Mouse (Mus musculus) heart, embryonic 15.5 days (tissue): ENCODE data around the gene Susd3. TPM values are rescaled to one million over a fixed set of nuclear protein-coding genes. Genes with fewer than 3 reads are reported as not detected.

Experiments
- ATAC-seq: fragments of 200-750 bp; cut with Nextera tagmentation; replicated peaks from 2 replicates; pipeline ENCODE4 v1.8.0; 2017; ENCODE audit warnings: low read depth, moderate TSS enrichment; ENCODE audit not compliant: insufficient number of reproducible peaks, insufficient read depth, low FRiP score
- H3K27ac ChIP-seq: fragments of 300-500 bp; sonication (generic); 2 replicates; pipeline ENCODE4 v1.5.1; 2015; ENCODE audit warnings: mild to moderate bottlenecking, inconsistent platforms
- H3K27me3 ChIP-seq: fragments of 300-500 bp; sonication (generic); 2 replicates; pipeline ENCODE4 v1.6.1; 2015; ENCODE audit warnings: inconsistent platforms
- H3K36me3 ChIP-seq: fragments of 300-500 bp; sonication (generic); 2 replicates; pipeline ENCODE4 v1.6.1; 2015; ENCODE audit warnings: mild to moderate bottlenecking, inconsistent platforms
- H3K4me1 ChIP-seq: fragments of 300-500 bp; sonication (generic); replicated peaks from 2 replicates; pipeline ENCODE4 v1.6.1; 2015; ENCODE audit warnings: inconsistent platforms
- H3K4me2 ChIP-seq: fragments of 300-500 bp; sonication (generic); 2 replicates; pipeline ENCODE4 v1.6.1; 2015; ENCODE audit warnings: inconsistent platforms, mild to moderate bottlenecking, moderate library complexity
- H3K4me3 ChIP-seq: fragments of 300-500 bp; sonication (generic); 2 replicates; pipeline ENCODE4 v1.5.1; 2015; ENCODE audit warnings: mild to moderate bottlenecking, inconsistent platforms
- H3K9ac ChIP-seq: fragments of 300-500 bp; sonication (generic); 2 replicates; pipeline ENCODE4 v1.6.1; 2015; ENCODE audit warnings: mild to moderate bottlenecking, inconsistent platforms
- H3K9me3 ChIP-seq: fragments of 300-500 bp; sonication (generic); replicated peaks from 2 replicates; pipeline ENCODE4 v1.6.1; 2016; ENCODE audit warnings: inconsistent platforms
- WGBS: fragments of 180-500 bp; shearing (Covaris S2); methylation state at CpG from one replicate; pipeline ENCODE4 v1.1.7; 2015; ENCODE audit warnings: mixed read lengths; 5-methylcytosine and 5-hydroxymethylcytosine counted together
- polyA plus RNA-seq: library from polyadenylated mRNA; unstranded; fragments of >200 nt; fragmentation: Nextera tagmentation; extraction: Ambion mirVana; gene quantifications from 2 replicates; pipeline ENCODE4 v1.2.1, GENCODE M21; 2015

The Susd3 gene
- polyA plus RNA-seq, 1 experiment from 2014 or later: 1.6 TPM

GRCm38 (mm10) chr13:49260036-49260722 is 11.7 kb upstream of the Susd3 start:
- no peak overlapping the region for H3K4me2 ChIP-seq
- no peaks in the 10 kb centered on the region for H3K27me3 ChIP-seq
- H3K4me3 ChIP-seq: no peak overlapping the region
- no peak overlapping the region for H3K27ac ChIP-seq
- ATAC-seq: no peak
- H3K4me1 ChIP-seq: peaks cover 11% of the 10 kb centered on the region
- no peaks in the 10 kb centered on the region for H3K36me3 ChIP-seq
- 68% methylated on average over 15 of the region's 15 CpGs for WGBS
- no peak overlapping the region for H3K9ac ChIP-seq
- H3K9me3 ChIP-seq: no peaks in the 10 kb centered on the region

- Histone ChIP-seq H3K4me3 (no peak overlapping the region), H3K9me3 (no peaks in the 10 kb centered on the region), H3K4me2 (no peak overlapping the region), H3K27ac (no peak overlapping the region), H3K9ac (no peak overlapping the region), H3K4me1 (no peaks in the 10 kb centered on the region), H3K27me3 (no peaks in the 10 kb centered on the region), H3K36me3 (no peaks in the 10 kb centered on the region)
- ATAC-seq: no peak
- 66% methylated on average over 3 of the region's 3 CpGs for WGBS
Observed at GRCm38 (mm10) chr13:49257819-49258313, 9.4 kb upstream of the Susd3 start.

- no peak for ATAC-seq
- H3K4me1 ChIP-seq: peaks cover 13% of the 10 kb centered on the region
- H3K27ac ChIP-seq: no peak overlapping the region
- H3K9ac ChIP-seq: no peak overlapping the region
- H3K4me2 ChIP-seq: no peak overlapping the region
- no peak overlapping the region for H3K4me3 ChIP-seq
- no peaks in the 10 kb centered on the region for H3K9me3 ChIP-seq
- 87% methylated on average over 13 of the region's 13 CpGs for WGBS
- peaks cover 14% of the 10 kb centered on the region for H3K27me3 ChIP-seq
- no peaks in the 10 kb centered on the region for H3K36me3 ChIP-seq
Observed at GRCm38 (mm10) chr13:49252746-49253145, 4.2 kb upstream of the Susd3 start.

GRCm38 (mm10) chr13:49252113-49252512 is 3.6 kb upstream of the Susd3 start:
- no peak overlapping the region for H3K9ac ChIP-seq
- H3K9me3 ChIP-seq: no peaks in the 10 kb centered on the region
- H3K27ac ChIP-seq: no peak overlapping the region
- ATAC-seq: no peak
- H3K36me3 ChIP-seq: no peaks in the 10 kb centered on the region
- peaks cover 15% of the 10 kb centered on the region for H3K4me1 ChIP-seq
- WGBS: 56% methylated on average over 2 of the region's 2 CpGs
- H3K27me3 ChIP-seq: peaks cover 20% of the 10 kb centered on the region
- H3K4me3 ChIP-seq: no peak overlapping the region
- no peak overlapping the region for H3K4me2 ChIP-seq

GRCm38 (mm10) chr13:49250716-49251517 is 2.4 kb upstream of the Susd3 start:
- ATAC-seq: no peak
- no peak overlapping the region for H3K27ac ChIP-seq
- no peak overlapping the region for H3K4me2 ChIP-seq
- peaks cover 28% of the 10 kb centered on the region for H3K27me3 ChIP-seq
- H3K4me3 ChIP-seq: no peak overlapping the region
- H3K9me3 ChIP-seq: no peaks in the 10 kb centered on the region
- peaks cover 21% of the 10 kb centered on the region for H3K4me1 ChIP-seq
- no peaks in the 10 kb centered on the region for H3K36me3 ChIP-seq
- H3K9ac ChIP-seq: no peak overlapping the region
- 43% methylated on average over 4 of the region's 4 CpGs for WGBS

- H3K4me1 ChIP-seq: peaks cover 28% of the 10 kb centered on the region
- peaks cover 28% of the 10 kb centered on the region for H3K27me3 ChIP-seq
- H3K9me3 ChIP-seq: no peaks in the 10 kb centered on the region
- H3K4me3 ChIP-seq: no peak overlapping the region
- no peak overlapping the region for H3K27ac ChIP-seq
- H3K36me3 ChIP-seq: no peaks in the 10 kb centered on the region
- no peak overlapping the region for H3K4me2 ChIP-seq
- H3K9ac ChIP-seq: no peak overlapping the region
- ATAC-seq: no peak
- 64% methylated on average over 2 of the region's 2 CpGs for WGBS
Observed at GRCm38 (mm10) chr13:49249634-49250033, 1.1 kb upstream of the Susd3 start.

- Histone ChIP-seq H3K4me1 (peaks cover 28% of the 10 kb centered on the region), H3K9me3 (no peaks in the 10 kb centered on the region), H3K4me2 (no peak overlapping the region), H3K9ac (no peak overlapping the region), H3K36me3 (no peaks in the 10 kb centered on the region), H3K27me3 (peaks cover 28% of the 10 kb centered on the region), H3K4me3 (no peak overlapping the region), H3K27ac (no peak overlapping the region)
- ATAC-seq: no peak
- WGBS: 53% methylated on average over 3 of the region's 3 CpGs
Observed at GRCm38 (mm10) chr13:49248923-49249322, 417 bp upstream of the Susd3 start.

GRCm38 (mm10) chr13:49247740-49248466 is 603 bp downstream of the Susd3 start:
- no peak for ATAC-seq
- H3K9ac ChIP-seq: peak overlapping the region; percentile 51
- H3K4me3 ChIP-seq: peak overlapping the region; percentile 50
- WGBS: 2% methylated on average over 57 of the region's 58 CpGs
- H3K27me3 ChIP-seq: peaks cover 28% of the 10 kb centered on the region
- peaks cover 28% of the 10 kb centered on the region for H3K4me1 ChIP-seq
- H3K9me3 ChIP-seq: no peaks in the 10 kb centered on the region
- no peak overlapping the region for H3K27ac ChIP-seq
- H3K36me3 ChIP-seq: no peaks in the 10 kb centered on the region
- peak overlapping the region; percentile 87 for H3K4me2 ChIP-seq

GRCm38 (mm10) chr13:49247232-49247739 is 1.2 kb downstream of the Susd3 start:
- Histone ChIP-seq H3K36me3 (no peaks in the 10 kb centered on the region), H3K27me3 (peaks cover 28% of the 10 kb centered on the region), H3K27ac (no peak overlapping the region), H3K4me1 (peaks cover 28% of the 10 kb centered on the region), H3K9ac (peak overlapping the region; percentile 51; the same call in 1 of the 2 replicates), H3K4me2 (peak overlapping the region; percentile 87), H3K9me3 (no peaks in the 10 kb centered on the region), H3K4me3 (peak overlapping the region; percentile 50)
- ATAC-seq: no peak
- 36% methylated on average over 12 of the region's 12 CpGs for WGBS

- H3K4me1 ChIP-seq: peaks cover 28% of the 10 kb centered on the region
- no peak overlapping the region for H3K9ac ChIP-seq
- no peak overlapping the region for H3K4me2 ChIP-seq
- H3K36me3 ChIP-seq: no peaks in the 10 kb centered on the region
- WGBS: 81% methylated on average over 2 of the region's 2 CpGs
- no peak for ATAC-seq
- no peak overlapping the region for H3K27ac ChIP-seq
- H3K27me3 ChIP-seq: peaks cover 28% of the 10 kb centered on the region
- no peaks in the 10 kb centered on the region for H3K9me3 ChIP-seq
- no peak overlapping the region for H3K4me3 ChIP-seq
Observed at GRCm38 (mm10) chr13:49246626-49247025, 1.9 kb downstream of the Susd3 start.

- H3K36me3 ChIP-seq: no peaks in the 10 kb centered on the region
- H3K4me2 ChIP-seq: no peak overlapping the region
- no peak overlapping the region for H3K9ac ChIP-seq
- no peak for ATAC-seq
- peaks cover 28% of the 10 kb centered on the region for H3K4me1 ChIP-seq
- no peak overlapping the region for H3K4me3 ChIP-seq
- 36% methylated on average over 3 of the region's 3 CpGs for WGBS
- no peak overlapping the region for H3K27ac ChIP-seq
- peaks cover 28% of the 10 kb centered on the region for H3K27me3 ChIP-seq
- H3K9me3 ChIP-seq: no peaks in the 10 kb centered on the region
Observed at GRCm38 (mm10) chr13:49246011-49246410, 2.5 kb downstream of the Susd3 start.
